Mouse (Mus musculus) small intestine, adult 2 months (tissue): Measurements from ENCODE around the gene Cep41. TPM values are rescaled to one million over a fixed set of nuclear protein-coding genes. Genes with fewer than 3 reads are reported as not detected.

ENCODE experiments used
- H3K27ac ChIP-seq: fragments of 200-500 bp; 2 replicates; pipeline ENCODE4 v1.5.1; 2012; ENCODE audit warnings: low read depth, low read length, control low read depth, inconsistent platforms; ENCODE audit not compliant: insufficient read depth
- H3K27me3 ChIP-seq: fragments of 200-500 bp; 2 replicates; pipeline ENCODE4 v1.6.1; 2012; ENCODE audit warnings: mild to moderate bottlenecking, moderate library complexity, low read length, inconsistent platforms; ENCODE audit not compliant: control insufficient read depth, insufficient read depth
- H3K36me3 ChIP-seq: fragments of 200-500 bp; 2 replicates; pipeline ENCODE4 v1.6.1; 2012; ENCODE audit warnings: mild to moderate bottlenecking, low read length, control low read depth, inconsistent platforms; ENCODE audit not compliant: control insufficient read depth, insufficient read depth
- H3K4me1 ChIP-seq: fragments of 200-500 bp; 2 replicates; pipeline ENCODE4 v1.6.1; 2012; ENCODE audit warnings: low read length, inconsistent platforms, mixed read lengths; ENCODE audit not compliant: control insufficient read depth, insufficient read depth, insufficient read length
- H3K4me3 ChIP-seq: fragments of 200-500 bp; 2 replicates; pipeline ENCODE4 v1.5.1; 2012; ENCODE audit warnings: low read depth, mild to moderate bottlenecking, control low read depth, inconsistent platforms, low read length, moderate library complexity
- CTCF ChIP-seq: fragments of 200-500 bp; IDR thresholded peaks from 2 replicates; pipeline ENCODE4 v1.5.1; 2012; ENCODE audit warnings: low read depth, mild to moderate bottlenecking, control low read depth, inconsistent platforms, low read length, moderate library complexity, mixed read lengths; ENCODE audit not compliant: insufficient replicate concordance, insufficient read length; ENCODE audit errors: extremely low read depth
- POLR2A ChIP-seq: fragments of 200-500 bp; IDR thresholded peaks from 2 replicates; pipeline ENCODE4 v1.6.1; 2012; ENCODE audit warnings: low read depth, mild to moderate bottlenecking, control low read depth, inconsistent platforms, low read length, moderate library complexity
- WGBS: fragments of 180-500 bp; shearing (Covaris S2); methylation state at CpG from one replicate; pipeline ENCODE4 v1.1.7; 2018; 5-methylcytosine and 5-hydroxymethylcytosine counted together
- polyA plus RNA-seq: library from polyadenylated mRNA; depleted of rRNA; stranded (reverse); fragments of >200 nt; gene quantifications from 2 replicates; pipeline ENCODE4 v1.2.3, GENCODE M21; 2012

Gene Cep41
- polyA plus RNA-seq, 1 experiment = 0.99 TPM

DNA sequence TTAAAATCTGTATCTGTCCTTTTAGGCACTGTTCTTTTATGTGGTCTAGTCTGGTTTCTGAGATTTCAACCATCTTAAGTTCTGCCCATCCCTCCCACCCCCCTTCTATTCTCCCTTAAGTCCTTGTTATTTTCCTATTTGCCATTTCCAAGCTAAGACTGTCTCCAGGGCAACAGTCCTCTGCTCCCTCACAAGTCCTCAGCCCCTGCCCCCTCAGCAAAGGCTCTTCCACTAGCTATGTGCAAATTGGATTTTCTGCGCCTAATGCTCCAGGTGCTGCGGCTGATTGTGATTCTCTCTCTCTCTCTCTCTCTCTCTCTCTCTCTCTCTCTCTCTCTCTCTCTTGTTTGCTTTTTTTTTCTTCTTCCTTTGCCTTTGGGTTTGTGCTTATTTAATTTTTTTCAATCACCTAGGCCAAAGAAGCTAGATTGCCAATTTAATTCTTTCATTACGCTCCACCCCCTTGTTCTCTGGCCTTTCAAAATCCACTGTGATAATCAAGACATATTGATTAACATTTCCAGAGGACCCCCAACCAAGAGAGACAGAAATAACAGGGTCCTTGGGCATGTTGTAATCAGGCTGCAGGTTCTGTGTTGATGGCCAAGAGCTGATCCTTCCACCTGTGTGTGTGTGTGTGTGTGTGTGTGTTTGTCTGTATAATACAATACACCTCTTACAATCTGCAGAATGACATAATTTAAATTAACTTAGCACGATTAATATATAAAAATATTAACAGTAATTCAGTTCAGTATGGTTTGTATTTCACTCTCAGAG is 29.0 kb upstream of the Cep41 start:
- WGBS = 82% methylated on average over 4 of the region's 4 CpGs
- TF ChIP-seq POLR2A (no peak), CTCF (no peak)
- H3K4me3 ChIP-seq = no peak overlapping the region
- no peaks in the 10 kb centered on the region for H3K36me3 ChIP-seq
- no peaks in the 10 kb centered on the region for H3K4me1 ChIP-seq
- no peak overlapping the region for H3K27ac ChIP-seq
- H3K27me3 ChIP-seq = no peaks in the 10 kb centered on the region

GRCm38 (mm10) chr6:30716796-30717195 is 23.2 kb upstream of the Cep41 start:
- WGBS = 83% methylated on average over 7 of the region's 7 CpGs
- Histone ChIP-seq H3K27me3 (no peaks in the 10 kb centered on the region), H3K27ac (no peak overlapping the region), H3K36me3 (no peaks in the 10 kb centered on the region), H3K4me1 (no peaks in the 10 kb centered on the region), H3K4me3 (no peak overlapping the region)
- TF ChIP-seq CTCF (no peak), POLR2A (no peak)

DNA sequence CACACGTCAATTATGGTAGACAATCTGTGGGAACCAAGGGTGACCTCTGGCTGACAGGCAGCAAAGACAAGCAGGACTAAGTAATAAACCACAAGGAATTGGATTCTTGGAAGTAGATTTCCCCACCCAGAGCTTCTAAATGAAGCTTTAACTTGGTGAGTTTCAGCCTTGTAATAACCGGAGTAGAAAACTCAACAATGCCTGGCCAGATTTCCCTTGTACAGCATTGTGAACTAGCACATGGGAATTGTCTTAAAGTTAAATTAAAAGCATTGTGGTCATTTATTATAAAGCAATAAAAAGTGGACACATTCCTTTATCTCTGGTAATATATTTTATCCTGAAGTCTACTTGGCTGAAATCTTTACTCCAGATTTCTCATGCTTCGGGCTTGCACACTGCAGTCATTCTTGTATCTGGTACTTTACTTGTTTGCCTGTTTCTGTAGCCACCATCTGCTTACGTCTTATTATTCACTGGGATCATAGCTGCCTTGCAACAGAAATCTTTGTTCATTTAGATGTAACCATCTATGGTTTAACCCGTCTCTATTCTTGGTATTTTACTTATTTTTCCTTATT is 21.4 kb upstream of the Cep41 start:
- no peaks in the 10 kb centered on the region for H3K4me1 ChIP-seq
- H3K27ac ChIP-seq = no peak overlapping the region
- no peaks in the 10 kb centered on the region for H3K36me3 ChIP-seq
- peaks cover 3% of the 10 kb centered on the region; the same call in 1 of the 2 replicates for H3K27me3 ChIP-seq
- TF ChIP-seq POLR2A (no peak), CTCF (no peak)
- WGBS = 74% methylated on average over 5 of the region's 5 CpGs
- no peak overlapping the region for H3K4me3 ChIP-seq

DNA sequence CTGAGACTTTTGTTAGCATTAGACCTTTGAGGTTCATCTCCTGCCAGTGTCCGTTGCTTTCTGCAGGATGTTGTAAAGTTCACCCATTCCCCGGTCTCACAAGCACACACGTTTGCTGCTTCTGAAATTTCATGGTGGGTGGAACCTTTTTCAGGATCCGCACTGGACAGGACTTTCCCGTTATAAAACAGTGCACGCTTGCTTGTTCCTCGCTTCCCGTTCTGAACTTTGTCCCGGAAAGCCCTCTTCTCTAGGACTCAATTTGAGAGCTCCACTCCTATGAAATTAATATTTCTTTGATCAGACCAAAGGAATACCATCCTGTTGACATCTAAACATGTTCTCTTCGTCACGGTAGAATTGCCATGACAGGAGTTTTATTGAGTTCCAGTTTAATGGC is 20.3 kb upstream of the Cep41 start:
- 71% methylated on average over 11 of the region's 11 CpGs for WGBS
- Histone ChIP-seq H3K4me3 (no peak overlapping the region), H3K4me1 (no peaks in the 10 kb centered on the region), H3K36me3 (no peaks in the 10 kb centered on the region), H3K27me3 (peaks cover 3% of the 10 kb centered on the region; the same call in 1 of the 2 replicates), H3K27ac (no peak overlapping the region)
- no peak for TF ChIP-seq POLR2A
- no peak for TF ChIP-seq CTCF

- 85% methylated on average over 6 of the region's 6 CpGs for WGBS
- Histone ChIP-seq H3K4me1 (no peaks in the 10 kb centered on the region), H3K36me3 (no peaks in the 10 kb centered on the region), H3K4me3 (no peak overlapping the region), H3K27me3 (peaks cover 3% of the 10 kb centered on the region; the same call in 1 of the 2 replicates), H3K27ac (no peak overlapping the region)
- TF ChIP-seq POLR2A (no peak), CTCF (no peak)
Measured at GRCm38 (mm10) chr6:30713455-30713854, 19.9 kb upstream of the Cep41 start.

GRCm38 (mm10) chr6:30712484-30712883 is 18.9 kb upstream of the Cep41 start:
- H3K4me1 ChIP-seq = no peaks in the 10 kb centered on the region
- H3K4me3 ChIP-seq = no peak overlapping the region
- H3K36me3 ChIP-seq = no peaks in the 10 kb centered on the region
- WGBS = 62% methylated on average over 7 of the region's 7 CpGs
- no peak overlapping the region for H3K27ac ChIP-seq
- no peak for TF ChIP-seq CTCF
- no peak for TF ChIP-seq POLR2A
- H3K27me3 ChIP-seq = peaks cover 3% of the 10 kb centered on the region; the same call in 1 of the 2 replicates

DNA sequence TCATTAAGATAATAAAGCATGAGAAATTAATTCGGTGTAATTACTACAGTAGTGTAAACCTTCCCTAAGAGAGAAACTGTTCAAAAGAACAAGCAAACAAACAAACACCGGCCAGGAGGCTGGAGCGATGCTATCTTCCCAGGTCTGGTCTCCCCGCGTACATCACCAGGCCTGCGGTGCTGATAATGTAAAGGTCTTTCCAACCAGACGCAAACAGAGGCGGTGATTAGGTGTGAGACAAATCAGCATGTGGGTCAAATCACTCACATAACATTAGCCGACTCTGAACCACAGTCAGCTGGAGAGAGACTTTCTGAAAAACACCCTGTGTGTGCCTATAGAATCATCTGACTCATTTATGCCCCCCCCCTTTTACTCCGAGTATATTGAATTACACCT is 17.8 kb upstream of the Cep41 start:
- TF ChIP-seq POLR2A (no peak), CTCF (no peak)
- H3K36me3 ChIP-seq = no peaks in the 10 kb centered on the region
- 67% methylated on average over 10 of the region's 10 CpGs for WGBS

More for the DNA sequence above, 17.8 kb upstream of the Cep41 start:
- no peak overlapping the region for H3K27ac ChIP-seq
- H3K4me1 ChIP-seq = no peaks in the 10 kb centered on the region
- H3K4me3 ChIP-seq = no peak overlapping the region
- H3K27me3 ChIP-seq = peaks cover 3% of the 10 kb centered on the region; the same call in 1 of the 2 replicates
